Mouse (Mus musculus) kidney, embryonic 14.5 days (tissue): ENCODE data around the gene Emc8. TPM values are rescaled to one million over a fixed set of nuclear protein-coding genes. Genes with fewer than 3 reads are reported as not detected.
A peak's percentile ranks its signal among the peaks of the same experiment; 100 is the strongest.

Source experiments
- ATAC-seq: fragments of 200-750 bp; cut with Nextera tagmentation; 2 replicates; pipeline ENCODE4 v1.8.0; 2017; ENCODE audit warnings: moderate number of reproducible peaks, mild to moderate bottlenecking, moderate TSS enrichment, moderate library complexity; ENCODE audit not compliant: low FRiP score, low TSS enrichment
- H3K27ac ChIP-seq: fragments of 300-500 bp; sonication (generic); 2 replicates; pipeline ENCODE4 v1.5.1; 2014; ENCODE audit warnings: low read depth, mild to moderate bottlenecking, low read length, moderate library complexity, mixed read lengths
- H3K27me3 ChIP-seq: fragments of 300-500 bp; sonication (generic); 2 replicates; pipeline ENCODE4 v1.6.1; 2014; ENCODE audit warnings: mild to moderate bottlenecking, low read length; ENCODE audit not compliant: control insufficient read depth, insufficient read depth
- H3K36me3 ChIP-seq: fragments of 300-500 bp; sonication (generic); 2 replicates; pipeline ENCODE4 v1.6.1; 2014; ENCODE audit warnings: low read length, mixed read lengths; ENCODE audit not compliant: control insufficient read depth, insufficient read depth
- H3K4me1 ChIP-seq: fragments of 300-500 bp; sonication (generic); 2 replicates; pipeline ENCODE4 v1.6.1; 2014; ENCODE audit warnings: low read length, mixed read lengths; ENCODE audit not compliant: control insufficient read depth, insufficient read depth
- H3K4me2 ChIP-seq: fragments of 300-500 bp; sonication (generic); replicated peaks from 2 replicates; pipeline ENCODE4 v1.6.1; 2014; ENCODE audit warnings: low read depth, mild to moderate bottlenecking, low read length
- H3K4me3 ChIP-seq: fragments of 300-500 bp; sonication (generic); 2 replicates; pipeline ENCODE4 v1.5.1; 2014; ENCODE audit warnings: mild to moderate bottlenecking, low read length
- H3K9ac ChIP-seq: fragments of 300-500 bp; sonication (generic); 2 replicates; pipeline ENCODE4 v1.6.1; 2014; ENCODE audit warnings: low read depth, mild to moderate bottlenecking, low read length, moderate library complexity
- H3K9me3 ChIP-seq: fragments of 300-500 bp; sonication (generic); 2 replicates; pipeline ENCODE4 v1.6.1; 2016; ENCODE audit warnings: low read length; ENCODE audit not compliant: control insufficient read depth
- WGBS: fragments of 180-500 bp; shearing (Covaris S2); extraction: QIAGEN DNeasy Blood & Tissue Kit; methylation state at CpG from one replicate; pipeline ENCODE4 v1.1.7; 2014; 5-methylcytosine and 5-hydroxymethylcytosine counted together
- polyA plus RNA-seq: library from polyadenylated mRNA; unstranded; fragments of >200 nt; fragmentation: Nextera tagmentation; extraction: Ambion mirVana; gene quantifications from 2 replicates; pipeline ENCODE4 v1.2.1, GENCODE M21; 2014

Gene Emc8
- polyA plus RNA-seq, 1 experiment from 2014 or later = 297 TPM

GRCm38 (mm10) chr8:120641245-120641644, 27.1 kb downstream of the Emc8 start:
- Histone ChIP-seq H3K4me2 (no peak overlapping the region), H3K36me3 (no peaks in the 10 kb centered on the region), H3K27me3 (no peaks in the 10 kb centered on the region), H3K27ac (no peak overlapping the region), H3K9ac (no peak overlapping the region), H3K9me3 (peaks cover 2% of the 10 kb centered on the region; the same call in 1 of the 2 replicates), H3K4me1 (no peaks in the 10 kb centered on the region), H3K4me3 (no peak overlapping the region)
- 32% methylated on average over 8 of the region's 8 CpGs for WGBS
- 0 out of 2 replicates have a peak, but pooled peaks have one; percentile 45 for ATAC-seq

DNA sequence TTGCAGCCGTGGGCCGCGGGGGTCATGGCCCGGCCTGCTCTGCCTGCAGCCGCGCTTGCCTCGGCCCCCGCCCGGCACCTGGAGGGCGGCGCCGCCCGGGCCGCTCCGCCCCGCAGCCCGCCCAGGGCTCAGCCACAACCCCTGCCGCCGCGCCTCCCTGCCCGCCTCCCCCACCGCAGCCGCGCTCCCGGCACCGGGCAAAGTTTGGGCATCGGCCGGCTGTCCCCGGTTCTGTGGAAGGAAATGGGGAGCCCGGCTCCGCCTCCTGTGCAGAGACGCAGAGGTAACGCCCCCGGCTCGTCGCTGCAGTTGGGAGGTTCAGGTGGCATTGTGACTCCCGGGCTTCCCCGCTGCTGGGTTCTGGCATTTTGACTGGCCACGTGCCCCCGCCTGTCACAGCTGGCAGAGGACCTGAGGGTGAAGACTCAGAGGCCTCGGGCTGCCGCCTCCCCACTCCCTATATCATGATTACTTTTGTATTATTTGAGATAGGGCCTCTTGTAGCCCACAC, 34.0 kb downstream of the Emc8 start:
- no peaks in the 10 kb centered on the region for H3K36me3 ChIP-seq

DNA sequence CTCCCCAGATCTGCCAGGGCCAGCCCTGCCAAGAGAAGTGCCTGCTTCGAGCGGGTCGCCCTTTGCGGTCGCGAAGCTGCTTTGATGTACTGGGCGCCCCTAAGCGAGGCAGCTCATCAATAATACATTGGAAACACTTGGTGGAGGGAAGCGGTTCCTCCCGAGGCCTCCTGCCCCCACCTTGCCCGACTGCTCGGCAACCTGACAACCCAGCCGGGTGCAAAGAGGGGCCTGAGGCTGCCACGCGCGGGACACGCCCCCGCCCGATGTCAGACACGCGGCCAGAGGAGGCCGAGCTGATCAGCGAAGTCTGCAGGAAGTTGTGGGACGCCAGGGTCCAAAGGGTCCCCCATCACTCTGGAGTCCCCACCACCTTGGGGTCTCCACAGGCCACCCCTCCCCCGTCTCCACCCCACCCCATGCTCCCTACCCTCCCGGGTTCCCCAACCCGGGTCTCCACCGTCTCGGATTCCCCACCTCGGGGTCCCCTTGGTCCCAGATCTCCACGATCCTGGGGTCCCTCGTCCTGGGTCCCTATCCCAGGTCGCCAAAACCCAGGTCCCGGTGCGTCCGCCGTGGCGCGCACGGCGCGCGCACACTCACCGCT, 34.6 kb downstream of the Emc8 start:
- Histone ChIP-seq H3K4me1 (peaks cover 10% of the 10 kb centered on the region), H3K27ac (no peak overlapping the region), H3K4me2 (peak overlapping the region; percentile 100), H3K4me3 (peak overlapping the region; percentile 63), H3K36me3 (no peaks in the 10 kb centered on the region), H3K27me3 (no peaks in the 10 kb centered on the region; the same call in 1 of the 2 replicates), H3K9ac (peak overlapping the region; percentile 62), H3K9me3 (peaks cover 2% of the 10 kb centered on the region; the same call in 1 of the 2 replicates)
- 1% methylated on average over 44 of the region's 44 CpGs for WGBS
- ATAC-seq = peak; percentile 41; the same call in 1 of the 2 replicates

More for the DNA sequence above, 34.0 kb downstream of the Emc8 start:
- Histone ChIP-seq H3K4me1 (peaks cover 10% of the 10 kb centered on the region), H3K4me3 (peak overlapping the region; percentile 63), H3K9ac (peak overlapping the region; percentile 62), H3K27ac (no peak overlapping the region), H3K9me3 (peaks cover 2% of the 10 kb centered on the region; the same call in 1 of the 2 replicates), H3K4me2 (peak overlapping the region; percentile 100), H3K27me3 (no peaks in the 10 kb centered on the region; the same call in 1 of the 2 replicates)
- under 1% methylated on average over 36 of the region's 42 CpGs for WGBS
- ATAC-seq = peak; percentile 72

DNA sequence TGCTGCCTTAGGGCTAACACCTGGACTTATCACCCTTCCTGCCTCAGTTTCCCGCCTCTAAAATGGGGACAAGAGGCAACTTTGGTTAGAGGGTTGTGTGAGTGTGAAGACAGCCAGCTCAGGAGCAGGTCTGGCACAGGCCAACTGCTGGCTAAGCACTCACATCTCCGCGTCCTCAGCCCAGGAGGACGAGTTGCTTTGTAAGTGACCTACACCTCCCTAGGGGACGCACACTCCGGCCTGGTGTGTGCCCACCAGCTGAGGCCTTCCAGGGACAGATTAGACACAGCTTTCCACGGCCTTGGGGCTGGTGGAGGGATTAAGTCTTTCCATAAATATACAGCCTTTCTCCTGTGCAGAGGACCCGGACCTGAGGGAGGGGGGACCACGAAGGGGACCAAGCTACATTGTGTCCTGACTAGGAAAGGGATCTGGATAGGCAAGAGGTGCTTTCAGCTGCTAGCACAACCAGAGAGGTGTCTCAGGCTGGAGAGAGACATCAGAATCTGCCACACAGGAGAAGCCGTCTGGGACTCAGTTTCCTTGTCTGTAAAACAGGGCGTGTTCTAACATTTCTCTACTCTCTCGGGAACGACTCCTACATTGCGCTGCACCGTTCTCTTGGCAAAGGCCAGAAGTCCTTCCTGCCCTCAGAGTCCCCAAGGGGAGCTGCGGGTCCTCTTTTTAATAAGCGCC, 35.3 kb downstream of the Emc8 start:
- H3K27me3 ChIP-seq = no peaks in the 10 kb centered on the region; the same call in 1 of the 2 replicates
- H3K4me2 ChIP-seq = peak overlapping the region; percentile 100
- WGBS = 39% methylated on average over 17 of the region's 17 CpGs
- H3K9ac ChIP-seq = no peak overlapping the region
- H3K9me3 ChIP-seq = no peaks in the 10 kb centered on the region
- no peak overlapping the region for H3K4me3 ChIP-seq
- ATAC-seq = no peak
- H3K36me3 ChIP-seq = no peaks in the 10 kb centered on the region
- H3K4me1 ChIP-seq = peaks cover 10% of the 10 kb centered on the region
- no peak overlapping the region for H3K27ac ChIP-seq

DNA sequence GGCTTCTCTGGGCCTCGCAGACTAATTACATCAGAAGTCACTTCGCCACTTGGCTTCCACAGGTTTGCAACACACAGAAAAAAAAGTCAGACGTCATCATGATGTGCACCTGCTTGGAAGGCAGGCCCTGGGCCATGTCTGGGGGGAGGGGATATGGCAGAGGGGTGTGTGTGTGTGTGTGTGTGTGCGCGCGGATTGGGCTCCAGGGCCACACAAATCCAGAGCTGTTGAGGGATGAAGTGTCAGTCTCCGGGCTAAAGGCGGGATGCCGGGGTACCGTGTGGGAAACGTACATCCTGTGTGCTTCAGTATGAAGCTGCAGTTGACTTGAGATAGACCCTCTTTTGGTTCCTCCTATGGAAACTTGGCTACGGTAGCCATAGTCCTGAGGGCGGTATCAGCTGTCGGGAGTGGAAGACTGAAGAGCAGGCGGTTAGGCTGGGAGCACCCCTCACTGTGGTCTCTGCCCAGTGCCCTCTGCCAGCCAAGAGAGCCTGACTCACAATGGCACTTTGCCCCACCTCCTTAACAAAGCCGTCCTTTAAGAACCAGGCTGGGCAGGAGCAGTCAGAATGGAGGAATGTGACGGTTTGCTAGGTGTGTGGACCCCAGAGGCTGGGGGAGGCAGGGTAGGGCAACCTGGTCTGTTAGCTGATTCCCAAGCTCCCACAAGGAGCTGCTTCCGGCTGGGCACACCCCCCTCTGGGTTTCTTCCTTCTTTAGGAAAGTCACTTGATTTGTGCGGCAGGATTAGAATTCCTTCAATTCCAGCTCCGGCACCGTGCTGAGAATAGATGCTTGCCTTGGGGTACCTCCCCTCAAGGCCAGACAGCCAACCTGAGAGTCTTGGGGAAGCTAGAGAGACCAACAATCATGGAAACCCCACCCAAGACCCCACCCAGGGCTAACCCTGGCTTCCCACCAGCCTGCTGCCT, 36.7 kb downstream of the Emc8 start:
- no peak overlapping the region for H3K4me2 ChIP-seq
- no peak overlapping the region for H3K4me3 ChIP-seq
- no peak overlapping the region for H3K9ac ChIP-seq
- no peak for ATAC-seq
- H3K36me3 ChIP-seq = no peaks in the 10 kb centered on the region
- H3K27ac ChIP-seq = no peak overlapping the region
- H3K4me1 ChIP-seq = peaks cover 10% of the 10 kb centered on the region
- H3K9me3 ChIP-seq = no peaks in the 10 kb centered on the region
- 81% methylated on average over 21 of the region's 21 CpGs for WGBS
- H3K27me3 ChIP-seq = no peaks in the 10 kb centered on the region; the same call in 1 of the 2 replicates

DNA sequence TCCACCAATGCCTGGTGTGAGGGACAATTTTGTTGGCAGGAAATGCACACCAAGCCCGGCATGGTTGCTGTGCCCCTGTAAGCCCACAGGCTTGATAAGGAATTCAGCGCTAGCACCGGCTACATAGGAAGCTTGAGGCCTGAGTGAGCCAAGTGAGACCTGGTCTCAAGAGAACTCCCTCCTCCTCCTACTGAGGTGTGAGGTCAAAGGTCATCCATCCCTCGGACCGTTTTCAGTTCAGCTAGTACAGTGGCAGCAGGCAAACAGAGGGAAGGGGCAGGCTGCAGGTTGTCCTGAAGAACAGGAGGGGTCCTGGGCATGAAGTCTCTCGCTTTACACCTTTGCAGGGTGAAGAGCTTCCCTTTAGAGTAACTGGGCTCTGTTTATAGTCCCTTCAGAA, 37.5 kb downstream of the Emc8 start:
- Histone ChIP-seq H3K4me2 (no peak overlapping the region), H3K9me3 (no peaks in the 10 kb centered on the region), H3K4me3 (no peak overlapping the region), H3K36me3 (no peaks in the 10 kb centered on the region), H3K27ac (no peak overlapping the region), H3K27me3 (no peaks in the 10 kb centered on the region; the same call in 1 of the 2 replicates), H3K9ac (no peak overlapping the region), H3K4me1 (peaks cover 10% of the 10 kb centered on the region)
- ATAC-seq = no peak
- 36% methylated on average over 6 of the region's 6 CpGs for WGBS

DNA sequence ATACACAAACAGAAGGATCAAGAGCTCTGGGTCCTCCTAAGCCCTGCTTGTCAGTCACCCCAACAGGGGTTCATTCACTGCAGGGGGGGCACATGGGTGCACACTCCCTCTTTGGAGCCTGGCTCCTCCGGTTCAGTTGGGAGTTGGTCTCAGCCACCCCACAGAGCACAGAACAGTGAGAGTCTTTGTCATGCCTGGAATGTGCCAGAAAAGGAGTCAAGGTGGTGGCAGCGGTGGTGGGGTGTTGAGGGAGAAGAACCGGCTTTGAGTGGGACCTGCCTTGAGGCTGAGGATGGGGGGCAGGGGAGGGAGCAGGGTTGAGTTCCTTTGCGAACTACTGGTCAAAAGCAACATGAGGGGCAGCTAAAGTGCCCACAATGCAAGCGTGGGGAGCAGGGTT, 38.3 kb downstream of the Emc8 start:
- H3K27me3 ChIP-seq = no peaks in the 10 kb centered on the region; the same call in 1 of the 2 replicates
- no peaks in the 10 kb centered on the region for H3K36me3 ChIP-seq
- no peak overlapping the region for H3K4me2 ChIP-seq
- ATAC-seq = no peak
- WGBS = 59% methylated on average over 5 of the region's 5 CpGs
- no peaks in the 10 kb centered on the region for H3K9me3 ChIP-seq
- no peak overlapping the region for H3K9ac ChIP-seq
- peaks cover 10% of the 10 kb centered on the region for H3K4me1 ChIP-seq
- H3K27ac ChIP-seq = no peak overlapping the region
- H3K4me3 ChIP-seq = no peak overlapping the region

GRCm38 (mm10) chr8:120627298-120627697, 41.1 kb downstream of the Emc8 start:
- no peak overlapping the region for H3K4me3 ChIP-seq
- H3K9ac ChIP-seq = no peak overlapping the region
- no peaks in the 10 kb centered on the region for H3K27me3 ChIP-seq
- no peak overlapping the region for H3K27ac ChIP-seq
- H3K4me1 ChIP-seq = peaks cover 12% of the 10 kb centered on the region
- H3K4me2 ChIP-seq = no peak overlapping the region
- no peaks in the 10 kb centered on the region for H3K9me3 ChIP-seq
- no peak for ATAC-seq
- 85% methylated on average over 5 of the region's 5 CpGs for WGBS
- no peaks in the 10 kb centered on the region for H3K36me3 ChIP-seq
